Mouse (Mus musculus): ENCODE measurements around the gene Hnrnpa0.

- no peak for TF ChIP-seq POLR2A (IDR thresholded peaks at IDR 0.05; ENCODE audit: low read depth, low read length)
- no peak for TF ChIP-seq CTCF (IDR thresholded peaks at IDR 0.05; ENCODE audit: extremely low read depth, insufficient read depth, insufficient read length, insufficient replicate concordance)
Measured at GRCm38 (mm10) chr13:58078361-58078760, 50.0 kb downstream of the Hnrnpa0 start.
